Mouse (Mus musculus) Muller cell, postnatal 12 days (primary cell): Measurements from ENCODE around the gene Cdk10.
"Not testable (repeated sequence)": the region's sequence is repeated elsewhere in the genome, so short reads cannot be mapped to it uniquely, and the experiment has no call there.

ENCODE experiments used
- DNase-seq: peaks from one replicate; pipeline ENCODE4 v3.0.0-alpha.2; 2015; ENCODE audit errors: inconsistent ontology term

Cdk10 gene

GRCm38 (mm10) chr8:123233300-123233699 is 8.7 kb downstream of the Cdk10 start:
- DNase-seq = no peak

- no peak for DNase-seq
These were observed 9.1 kb downstream of the Cdk10 start for GRCm38 (mm10) chr8:123233760-123234159.

GRCm38 (mm10) chr8:123234918-123235519 is 10.4 kb downstream of the Cdk10 start:
- peak; percentile 28 for DNase-seq

GRCm38 (mm10) chr8:123235520-123236497 is 11.2 kb downstream of the Cdk10 start, which contains the start of gene Spata2l:
TSS of gene Spata2l (minus strand) at chr8:123236233.
- peak; percentile 88 for DNase-seq

- no peak for DNase-seq
These were observed 14.8 kb downstream of the Cdk10 start for GRCm38 (mm10) chr8:123239398-123239797.

GRCm38 (mm10) chr8:123242107-123242923 is 17.7 kb downstream of the Cdk10 start:
- no peak for DNase-seq

GRCm38 (mm10) chr8:123243053-123243452 is 18.4 kb downstream of the Cdk10 start:
- DNase-seq = no peak

- no peak for DNase-seq
These were observed 19.7 kb downstream of the Cdk10 start for GRCm38 (mm10) chr8:123244382-123244781.

- DNase-seq = no peak
These were observed 20.9 kb downstream of the Cdk10 start for GRCm38 (mm10) chr8:123245543-123245942.

GRCm38 (mm10) chr8:123247748-123248147 is 23.1 kb downstream of the Cdk10 start:
- DNase-seq = no peak

GRCm38 (mm10) chr8:123248596-123248995 is 24.0 kb downstream of the Cdk10 start:
- no peak for DNase-seq

- no peak for DNase-seq
These were observed 26.3 kb downstream of the Cdk10 start for GRCm38 (mm10) chr8:123250940-123251339.

- DNase-seq = no peak
These were observed 28.3 kb downstream of the Cdk10 start for GRCm38 (mm10) chr8:123252925-123253324.

- no peak for DNase-seq
These were observed 28.9 kb downstream of the Cdk10 start for GRCm38 (mm10) chr8:123253451-123254098.

GRCm38 (mm10) chr8:123254099-123254885 is 29.6 kb downstream of the Cdk10 start, which contains the start of the genes Zfp276 and Vps9d1:
TSS of gene Zfp276 (plus strand) at chr8:123254195.
TSS of gene Vps9d1 (minus strand) at chr8:123254348.
- DNase-seq = peak; percentile 93

- no peak for DNase-seq
These were observed 30.5 kb downstream of the Cdk10 start for GRCm38 (mm10) chr8:123255170-123255569.

GRCm38 (mm10) chr8:123257114-123257513 is 32.5 kb downstream of the Cdk10 start:
- DNase-seq = peak; percentile 18

GRCm38 (mm10) chr8:123257593-123257992 is 33.0 kb downstream of the Cdk10 start:
- not testable (repeated sequence) for DNase-seq

GRCm38 (mm10) chr8:123267926-123268656 is 43.4 kb downstream of the Cdk10 start:
- no peak for DNase-seq

GRCm38 (mm10) chr8:123271147-123271546 is 46.5 kb downstream of the Cdk10 start:
- DNase-seq = no peak
